Mouse (Mus musculus) hindbrain, embryonic 15.5 days (tissue): ENCODE measurements around the gene Kcnk2. TPM values are rescaled to one million over a fixed set of nuclear protein-coding genes. Genes with fewer than 3 reads are reported as not detected.

ENCODE experiments used
- ATAC-seq: fragments of 200-750 bp; cut with Nextera tagmentation; 2 replicates; pipeline ENCODE4 v1.8.0; 2017; ENCODE audit warnings: low read depth, moderate number of reproducible peaks, moderate TSS enrichment; ENCODE audit not compliant: low FRiP score
- H3K27ac ChIP-seq: fragments of 300-500 bp; sonication (generic); replicated peaks from 2 replicates; pipeline ENCODE4 v1.5.1; 2015; ENCODE audit warnings: mild to moderate bottlenecking, inconsistent platforms
- H3K27me3 ChIP-seq: fragments of 300-500 bp; sonication (generic); 2 replicates; pipeline ENCODE4 v1.6.1; 2015; ENCODE audit warnings: control low read depth, inconsistent platforms
- H3K36me3 ChIP-seq: fragments of 300-500 bp; sonication (generic); 2 replicates; pipeline ENCODE4 v1.6.1; 2015; ENCODE audit warnings: control low read depth, inconsistent platforms
- H3K4me1 ChIP-seq: fragments of 300-500 bp; sonication (generic); replicated peaks from 2 replicates; pipeline ENCODE4 v1.6.1; 2015; ENCODE audit warnings: control low read depth, inconsistent platforms
- H3K4me2 ChIP-seq: fragments of 300-500 bp; sonication (generic); 2 replicates; pipeline ENCODE4 v1.6.1; 2015; ENCODE audit warnings: moderate library complexity, mild to moderate bottlenecking, inconsistent platforms
- H3K4me3 ChIP-seq: fragments of 300-500 bp; sonication (generic); 2 replicates; pipeline ENCODE4 v1.5.1; 2015; ENCODE audit warnings: mild to moderate bottlenecking, inconsistent platforms
- H3K9ac ChIP-seq: fragments of 300-500 bp; sonication (generic); 2 replicates; pipeline ENCODE4 v1.6.1; 2015; ENCODE audit warnings: inconsistent platforms
- H3K9me3 ChIP-seq: fragments of 300-500 bp; sonication (generic); 2 replicates; pipeline ENCODE4 v1.6.1; 2016; ENCODE audit warnings: control low read depth, inconsistent platforms
- WGBS: fragments of 180-500 bp; shearing (Covaris S2); methylation state at CpG from one replicate; pipeline ENCODE4 v1.1.7; 2015; 5-methylcytosine and 5-hydroxymethylcytosine counted together
- polyA plus RNA-seq: library from polyadenylated mRNA; unstranded; fragments of >200 nt; fragmentation: Nextera tagmentation; extraction: Ambion mirVana; gene quantifications from 2 replicates; pipeline ENCODE4 v1.2.1, GENCODE M21; 2015

Gene Kcnk2
- polyA plus RNA-seq, 1 experiment from 2014 or later, result 19.8 TPM

- no peak for ATAC-seq
- Histone ChIP-seq H3K4me3 (no peak overlapping the region), H3K27ac (no peak overlapping the region), H3K27me3 (no peaks in the 10 kb centered on the region), H3K9ac (no peak overlapping the region), H3K4me2 (no peak overlapping the region), H3K4me1 (no peaks in the 10 kb centered on the region), H3K9me3 (no peaks in the 10 kb centered on the region), H3K36me3 (no peaks in the 10 kb centered on the region)
- 90% methylated on average over 10 of the region's 10 CpGs for WGBS
Measured at GRCm38 (mm10) chr1:189386848-189387247, 15.2 kb downstream of the Kcnk2 start.

- Histone ChIP-seq H3K9ac (no peak overlapping the region), H3K36me3 (no peaks in the 10 kb centered on the region), H3K4me1 (no peaks in the 10 kb centered on the region), H3K27me3 (no peaks in the 10 kb centered on the region), H3K4me3 (no peak overlapping the region), H3K9me3 (no peaks in the 10 kb centered on the region), H3K4me2 (no peak overlapping the region), H3K27ac (no peak overlapping the region)
- 91% methylated on average over 2 of the region's 2 CpGs for WGBS
- no peak for ATAC-seq
Measured at GRCm38 (mm10) chr1:189386141-189386540, 15.9 kb downstream of the Kcnk2 start.

- H3K9me3 ChIP-seq, result no peaks in the 10 kb centered on the region
- H3K4me1 ChIP-seq, result no peaks in the 10 kb centered on the region
- H3K27me3 ChIP-seq, result no peaks in the 10 kb centered on the region
- H3K4me2 ChIP-seq, result no peak overlapping the region
- H3K36me3 ChIP-seq, result no peaks in the 10 kb centered on the region
- no peak overlapping the region for H3K9ac ChIP-seq
- WGBS, result 87% methylated on average over 4 of the region's 4 CpGs
- no peak overlapping the region for H3K27ac ChIP-seq
- no peak overlapping the region for H3K4me3 ChIP-seq
- ATAC-seq, result no peak
Measured at GRCm38 (mm10) chr1:189367722-189368121, 34.4 kb downstream of the Kcnk2 start.

GRCm38 (mm10) chr1:189364188-189364587 lies 37.9 kb downstream of the Kcnk2 start:
- Histone ChIP-seq H3K9me3 (no peaks in the 10 kb centered on the region), H3K4me3 (no peak overlapping the region), H3K27ac (no peak overlapping the region), H3K4me2 (no peak overlapping the region), H3K36me3 (no peaks in the 10 kb centered on the region), H3K9ac (no peak overlapping the region), H3K4me1 (no peaks in the 10 kb centered on the region), H3K27me3 (no peaks in the 10 kb centered on the region)
- 68% methylated on average over 5 of the region's 5 CpGs for WGBS
- no peak for ATAC-seq

DNA sequence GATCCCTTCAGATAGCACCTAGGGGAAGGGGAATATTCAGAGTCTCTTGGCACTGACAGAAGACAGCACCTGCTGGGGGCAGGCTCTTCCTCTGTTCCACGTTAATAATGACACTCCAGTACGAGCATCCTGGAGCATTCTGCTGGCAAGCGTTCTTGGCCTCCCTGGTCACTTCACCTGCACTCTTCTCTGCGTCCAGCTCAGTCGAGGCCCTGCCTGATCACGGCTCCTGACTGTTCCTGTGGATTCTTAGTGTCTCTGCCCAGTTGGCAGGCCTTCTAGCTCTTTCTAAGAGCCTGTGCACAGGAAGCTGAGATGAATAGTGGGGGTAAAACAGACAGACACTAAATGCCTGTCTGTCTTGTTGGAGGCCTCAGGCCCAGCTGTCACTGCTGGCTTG lies 39.5 kb downstream of the Kcnk2 start:
- WGBS, result 65% methylated on average over 6 of the region's 6 CpGs
- no peaks in the 10 kb centered on the region for H3K9me3 ChIP-seq
- no peaks in the 10 kb centered on the region for H3K4me1 ChIP-seq
- no peak overlapping the region for H3K9ac ChIP-seq
- H3K36me3 ChIP-seq, result no peaks in the 10 kb centered on the region
- H3K27me3 ChIP-seq, result no peaks in the 10 kb centered on the region
- no peak for ATAC-seq
- no peak overlapping the region for H3K4me2 ChIP-seq
- H3K4me3 ChIP-seq, result no peak overlapping the region
- H3K27ac ChIP-seq, result no peak overlapping the region

GRCm38 (mm10) chr1:189359699-189360098 lies 42.4 kb downstream of the Kcnk2 start:
- Histone ChIP-seq H3K4me2 (no peak overlapping the region), H3K36me3 (no peaks in the 10 kb centered on the region), H3K27me3 (no peaks in the 10 kb centered on the region), H3K9me3 (no peaks in the 10 kb centered on the region), H3K27ac (no peak overlapping the region), H3K9ac (no peak overlapping the region), H3K4me1 (no peaks in the 10 kb centered on the region), H3K4me3 (no peak overlapping the region)
- no peak for ATAC-seq
- 77% methylated on average over 4 of the region's 4 CpGs for WGBS

GRCm38 (mm10) chr1:189353887-189354286 lies 48.2 kb downstream of the Kcnk2 start:
- WGBS, result 90% methylated on average over 1 of the region's 1 CpGs
- Histone ChIP-seq H3K4me1 (no peaks in the 10 kb centered on the region), H3K9ac (no peak overlapping the region), H3K4me3 (no peak overlapping the region), H3K27ac (no peak overlapping the region), H3K4me2 (no peak overlapping the region), H3K27me3 (no peaks in the 10 kb centered on the region), H3K9me3 (no peaks in the 10 kb centered on the region), H3K36me3 (no peaks in the 10 kb centered on the region)
- no peak for ATAC-seq

DNA sequence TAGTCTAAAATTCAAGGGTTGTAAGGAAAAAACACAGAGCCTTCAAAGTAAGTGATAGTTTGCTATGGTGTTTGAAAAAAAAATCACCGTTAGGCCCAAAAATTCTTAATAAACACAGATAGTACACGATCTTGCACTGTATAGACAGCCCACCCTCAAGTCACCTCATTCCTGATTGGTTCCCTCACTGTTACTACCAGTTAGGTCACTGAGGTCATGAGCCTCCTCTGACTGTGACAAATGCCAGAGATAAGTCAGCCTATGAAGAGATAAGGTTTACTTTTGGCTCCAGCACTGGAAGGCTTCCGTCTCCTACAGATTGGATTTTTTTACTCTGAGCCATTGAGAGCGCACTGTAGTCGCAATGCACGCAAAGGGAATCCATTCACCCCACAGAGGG lies 50.3 kb downstream of the Kcnk2 start:
- H3K9ac ChIP-seq, result no peak overlapping the region
- no peak for ATAC-seq
- no peak overlapping the region for H3K4me2 ChIP-seq
- H3K4me3 ChIP-seq, result no peak overlapping the region
- H3K9me3 ChIP-seq, result no peaks in the 10 kb centered on the region
- no peak overlapping the region for H3K27ac ChIP-seq
- no peaks in the 10 kb centered on the region for H3K27me3 ChIP-seq
- 96% methylated on average over 6 of the region's 6 CpGs for WGBS
- no peaks in the 10 kb centered on the region for H3K4me1 ChIP-seq
- no peaks in the 10 kb centered on the region for H3K36me3 ChIP-seq

GRCm38 (mm10) chr1:189349205-189349604 lies 52.9 kb downstream of the Kcnk2 start:
- Histone ChIP-seq H3K9ac (no peak overlapping the region), H3K27ac (no peak overlapping the region), H3K27me3 (no peaks in the 10 kb centered on the region), H3K4me3 (no peak overlapping the region), H3K4me1 (peaks cover 3% of the 10 kb centered on the region; the same call in 1 of the 2 replicates), H3K9me3 (no peaks in the 10 kb centered on the region), H3K36me3 (no peaks in the 10 kb centered on the region), H3K4me2 (no peak overlapping the region)
- WGBS, result 94% methylated on average over 5 of the region's 5 CpGs
- no peak for ATAC-seq

GRCm38 (mm10) chr1:189345166-189345565 lies 56.9 kb downstream of the Kcnk2 start:
- H3K9me3 ChIP-seq, result no peaks in the 10 kb centered on the region
- no peak for ATAC-seq
- H3K27ac ChIP-seq, result no peak overlapping the region
- H3K27me3 ChIP-seq, result no peaks in the 10 kb centered on the region
- no peak overlapping the region for H3K4me3 ChIP-seq
- no peak overlapping the region for H3K4me2 ChIP-seq
- H3K4me1 ChIP-seq, result peaks cover 20% of the 10 kb centered on the region
- no peak overlapping the region for H3K9ac ChIP-seq
- 83% methylated on average over 5 of the region's 5 CpGs for WGBS
- no peaks in the 10 kb centered on the region for H3K36me3 ChIP-seq

- H3K4me2 ChIP-seq, result peak overlapping the region; percentile 73
- H3K4me3 ChIP-seq, result peak overlapping the region; percentile 88
- ATAC-seq, result peak; percentile 82
- H3K27ac ChIP-seq, result peak overlapping the region; percentile 80
- under 1% methylated on average over 62 of the region's 82 CpGs for WGBS
- H3K9ac ChIP-seq, result peak overlapping the region; percentile 78
- H3K27me3 ChIP-seq, result no peaks in the 10 kb centered on the region
- no peaks in the 10 kb centered on the region for H3K9me3 ChIP-seq
- H3K36me3 ChIP-seq, result peaks cover 6% of the 10 kb centered on the region
- peaks cover 20% of the 10 kb centered on the region for H3K4me1 ChIP-seq
Measured at GRCm38 (mm10) chr1:189343301-189344251, 58.5 kb downstream of the Kcnk2 start.

DNA sequence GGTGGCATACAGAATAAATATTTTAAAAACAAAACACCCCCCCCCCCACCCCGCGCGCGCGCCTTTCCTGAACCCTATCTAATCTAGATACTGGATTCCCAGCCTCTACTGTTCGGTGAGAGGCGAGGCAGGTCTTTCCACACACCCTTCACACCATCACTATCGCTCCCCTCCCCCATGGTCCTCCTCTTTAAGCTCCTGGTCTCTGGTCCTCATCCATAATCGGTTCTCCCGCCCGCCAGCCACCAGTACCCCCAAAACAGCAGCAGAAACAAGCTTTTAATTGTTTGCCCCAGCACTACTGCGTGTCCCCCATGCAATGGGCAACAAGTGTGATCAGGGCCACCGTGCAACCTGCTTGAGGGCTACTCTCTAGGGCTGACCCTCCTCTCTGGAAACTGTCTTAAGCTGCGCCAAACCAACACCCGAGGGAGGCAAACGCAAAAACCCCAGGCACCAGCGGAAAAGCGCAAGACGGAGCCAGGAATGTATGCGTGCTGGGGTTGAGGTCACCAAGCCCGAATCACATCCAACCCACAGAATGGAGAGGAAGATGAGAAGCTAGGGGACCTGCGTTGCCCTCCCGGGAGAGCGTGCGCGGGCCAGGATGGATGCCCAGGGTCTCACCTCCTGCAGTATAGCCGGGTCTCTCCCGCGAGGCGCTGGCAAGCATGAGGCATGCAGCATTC lies 59.5 kb downstream of the Kcnk2 start:
- peak; percentile 23; the same call in 1 of the 2 replicates for ATAC-seq
- Histone ChIP-seq H3K9ac (peak overlapping the region; percentile 78), H3K4me3 (peak overlapping the region; percentile 88), H3K4me1 (peaks cover 20% of the 10 kb centered on the region), H3K27ac (peak overlapping the region; percentile 75), H3K9me3 (no peaks in the 10 kb centered on the region), H3K4me2 (peak overlapping the region; percentile 73), H3K36me3 (peaks cover 13% of the 10 kb centered on the region), H3K27me3 (no peaks in the 10 kb centered on the region)
- WGBS, result 4% methylated on average over 30 of the region's 30 CpGs
